Mouse (Mus musculus) cerebellum, postnatal 25 days (tissue): ENCODE measurements around the gene Med31.

Source experiments
- DNase-seq, 2 experiments: peaks; one replicate each; pipeline ENCODE4 v3.0.0; 2021; ENCODE audit warnings: mixed read lengths in 2 of 2

Med31 gene

DNA sequence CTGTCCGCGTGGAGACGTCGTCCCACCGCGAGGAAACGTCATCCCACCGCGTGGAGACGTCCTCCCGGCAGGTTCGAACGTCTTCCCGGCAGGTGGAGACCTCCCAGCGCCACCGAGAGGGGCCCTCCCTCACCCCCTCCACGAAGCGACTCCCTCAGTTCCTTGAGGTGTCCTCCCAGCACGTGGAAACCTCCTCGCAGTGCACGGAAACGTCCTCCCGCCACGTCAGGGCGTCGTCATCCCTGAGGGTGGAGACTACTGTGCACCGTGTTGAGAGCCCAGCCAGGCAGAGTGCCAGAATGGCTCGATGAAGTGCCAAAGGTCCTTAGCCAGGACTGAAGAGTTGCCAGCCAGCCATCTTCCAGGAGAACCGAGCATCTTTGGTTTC is at the start of gene Med31:
Med31 (minus strand) TSS at position 183 of the 388 bp plus-strand sequence.
- peak; percentile 86 to 91 for DNase-seq

GRCm38 (mm10) chr11:72256441-72256840 is 41.0 kb upstream of the Med31 start:
- DNase-seq, result no peak

- DNase-seq, result no peak
These were observed 40.2 kb upstream of the Med31 start for GRCm38 (mm10) chr11:72255629-72256028.

DNA sequence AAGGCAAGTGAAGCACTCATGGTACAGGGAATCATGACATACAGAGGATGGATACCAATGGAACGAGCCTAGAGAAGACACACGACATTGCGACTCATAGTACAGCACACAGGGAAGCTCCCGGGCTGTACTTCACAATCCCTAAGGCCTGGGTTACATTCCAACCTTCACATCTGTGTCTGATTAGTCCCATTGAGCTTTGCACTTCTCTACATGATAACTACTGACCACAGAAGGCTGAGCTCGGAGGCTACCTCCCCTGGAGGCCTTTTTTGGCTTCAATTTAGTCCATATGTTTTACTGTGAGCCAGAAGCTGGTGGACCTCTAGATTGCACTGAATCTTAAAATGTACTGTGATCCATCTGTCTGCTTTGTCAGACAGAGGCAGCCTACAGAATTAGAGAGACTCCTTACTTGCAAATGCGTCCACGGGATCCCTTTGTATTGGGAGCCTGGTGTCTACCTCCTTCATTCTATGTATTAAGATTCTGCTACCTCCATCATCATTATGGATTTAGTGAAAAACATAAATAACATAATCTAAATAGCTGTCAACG is 29.9 kb upstream of the Med31 start:
- no peak for DNase-seq

DNA sequence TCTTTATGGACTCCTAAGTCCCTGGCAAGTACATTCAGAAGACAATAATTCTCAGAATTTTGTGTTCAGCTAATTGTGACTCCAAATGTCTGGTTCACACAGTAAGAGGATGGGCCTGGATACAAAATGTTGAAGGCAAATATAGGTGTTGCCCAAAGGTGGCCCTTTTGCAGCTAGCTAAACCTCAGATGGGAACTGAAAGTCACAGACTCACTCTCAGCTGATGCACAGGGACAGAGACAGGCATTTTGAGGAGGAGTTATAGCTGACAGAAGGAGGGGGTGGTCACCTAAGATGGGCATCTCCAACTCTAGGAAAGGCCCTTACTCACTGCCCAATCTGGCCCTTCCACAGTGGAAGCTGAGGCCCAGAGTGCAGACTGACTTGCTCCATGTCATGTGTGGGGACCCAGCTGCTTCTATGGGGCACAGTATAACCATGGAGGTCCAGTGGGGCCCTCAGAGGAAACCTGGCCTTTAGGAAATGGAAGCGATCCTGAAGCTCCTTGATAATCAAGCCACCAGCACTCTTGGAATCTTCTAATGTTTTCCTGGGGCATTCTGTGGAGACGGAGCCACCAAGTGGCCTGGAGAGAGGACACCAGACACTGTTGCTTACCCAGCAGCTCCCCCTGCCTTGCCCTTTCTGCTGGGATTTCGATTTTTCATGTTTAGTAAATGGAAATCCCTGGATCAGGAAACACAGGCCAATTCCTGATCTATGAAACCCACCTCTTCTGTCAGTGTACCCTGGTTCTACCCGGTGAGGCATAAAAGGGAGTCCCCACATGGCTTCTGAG is 24.9 kb upstream of the Med31 start:
- DNase-seq, result no peak

- no peak for DNase-seq
These were observed 18.6 kb upstream of the Med31 start for GRCm38 (mm10) chr11:72234013-72234412.

GRCm38 (mm10) chr11:72232991-72233390 is 17.6 kb upstream of the Med31 start:
- no peak for DNase-seq

- no peak for DNase-seq
These were observed 16.7 kb upstream of the Med31 start for GRCm38 (mm10) chr11:72232068-72232467.

- no peak for DNase-seq
These were observed 13.1 kb upstream of the Med31 start for GRCm38 (mm10) chr11:72228513-72228912.

GRCm38 (mm10) chr11:72226901-72227300 is 11.5 kb upstream of the Med31 start:
- DNase-seq, result no peak

DNA sequence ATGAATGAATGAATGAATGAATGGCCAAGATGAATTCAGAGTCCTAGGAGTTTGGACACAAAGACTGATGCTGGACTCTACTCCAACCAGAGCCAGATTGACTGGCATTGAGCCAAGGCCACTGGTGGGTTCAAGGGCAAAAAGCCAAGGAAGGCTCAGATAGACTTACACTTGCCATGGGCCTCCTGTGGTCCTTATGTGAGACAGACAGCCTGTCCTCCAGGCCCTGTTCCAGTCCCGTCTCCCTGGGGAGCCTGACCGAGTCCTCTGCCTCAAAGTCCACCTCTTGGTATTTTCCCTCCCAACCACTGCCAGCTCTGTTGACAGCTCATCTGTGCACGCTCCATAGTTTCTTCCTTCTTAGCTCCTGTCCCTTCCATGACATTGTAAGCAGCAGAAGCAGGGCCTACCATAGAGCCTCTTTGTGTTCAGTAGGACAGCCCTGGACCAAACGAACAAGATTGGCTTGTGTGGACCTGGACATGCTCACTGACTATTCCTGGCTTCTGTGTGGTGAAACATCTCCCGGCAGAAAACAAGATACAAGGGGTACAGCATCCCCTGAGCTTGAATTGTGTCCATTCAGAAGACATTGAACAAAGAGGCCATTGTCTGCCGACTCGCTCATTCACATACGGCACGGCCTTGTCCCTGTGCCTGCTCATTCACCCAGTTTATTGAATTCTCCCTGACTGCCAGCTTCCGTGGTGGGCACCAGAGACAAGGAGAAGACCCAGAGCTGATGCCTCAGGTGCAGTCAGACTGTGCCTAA is 10.8 kb upstream of the Med31 start:
- peak; percentile 66 to 80 for DNase-seq

- DNase-seq, result peak; percentile 85 to 91
These were observed 9.5 kb upstream of the Med31 start for GRCm38 (mm10) chr11:72224865-72225264.

GRCm38 (mm10) chr11:72223414-72223813 is 8.0 kb upstream of the Med31 start:
- no peak for DNase-seq

DNA sequence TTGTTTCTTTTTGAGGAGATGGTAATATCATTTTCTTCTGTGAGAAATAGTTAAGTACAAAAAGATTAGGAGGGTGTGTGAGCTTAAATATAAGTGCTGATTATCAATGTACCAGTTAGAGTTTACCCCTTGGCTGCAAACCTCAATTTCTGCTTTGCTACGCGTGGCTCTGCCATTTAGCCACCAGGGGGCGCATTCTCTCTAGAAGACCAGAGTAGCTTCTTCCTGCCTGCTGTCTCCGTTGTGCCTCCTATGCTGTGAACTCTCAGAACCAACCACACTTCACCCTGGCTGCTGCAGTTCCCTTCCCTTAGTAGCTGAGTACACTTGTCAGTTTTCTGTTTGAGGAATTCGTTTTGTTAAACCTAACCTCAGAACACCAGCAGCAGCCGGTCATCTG is 5.9 kb upstream of the Med31 start:
- peak; percentile 62 to 81 for DNase-seq

GRCm38 (mm10) chr11:72217116-72217515 is 1.7 kb upstream of the Med31 start:
- DNase-seq, result no peak

GRCm38 (mm10) chr11:72214591-72215409 is 592 bp downstream of the Med31 start:
- DNase-seq, result peak; percentile 93 to 96

GRCm38 (mm10) chr11:72207834-72208377 is 7.5 kb downstream of the Med31 start:
- DNase-seq, result no peak

GRCm38 (mm10) chr11:72207204-72207833 is 8.1 kb downstream of the Med31 start, which contains the start of the genes 4933427D14Rik and Txndc17:
Gene 4933427D14Rik, minus strand, starts transcription at chr11:72207459.
Gene Txndc17, plus strand, starts transcription at chr11:72207547.
- DNase-seq, result peak; percentile 92 to 93

- peak; percentile 58 for DNase-seq
These were observed 8.8 kb downstream of the Med31 start, which contains the start of gene Gm43951 for GRCm38 (mm10) chr11:72206341-72207203. Gene Gm43951, minus strand, starts transcription at chr11:72206840.

GRCm38 (mm10) chr11:72205256-72205655 is 10.1 kb downstream of the Med31 start:
- DNase-seq, result peak; percentile 28 to 33

GRCm38 (mm10) chr11:72203440-72203839 is 12.0 kb downstream of the Med31 start:
- DNase-seq, result peak; percentile 52 to 65
